Mouse (Mus musculus) midbrain, embryonic 15.5 days (tissue): Measurements from ENCODE around the gene Rev3l. TPM values are rescaled to one million over a fixed set of nuclear protein-coding genes. Genes with fewer than 3 reads are reported as not detected.

Experiments
- ATAC-seq: fragments of 200-750 bp; cut with Nextera tagmentation; replicated peaks from 2 replicates; pipeline ENCODE4 v1.8.0; 2017; ENCODE audit warnings: moderate TSS enrichment
- H3K27ac ChIP-seq: fragments of 300-500 bp; sonication (generic); 2 replicates; pipeline ENCODE4 v1.5.1; 2015; ENCODE audit warnings: mild to moderate bottlenecking, inconsistent platforms
- H3K27me3 ChIP-seq: fragments of 300-500 bp; sonication (generic); replicated peaks from 2 replicates; pipeline ENCODE4 v1.6.1; 2015; ENCODE audit warnings: inconsistent platforms
- H3K36me3 ChIP-seq: fragments of 300-500 bp; sonication (generic); replicated peaks from 2 replicates; pipeline ENCODE4 v1.6.1; 2015; ENCODE audit warnings: inconsistent platforms
- H3K4me1 ChIP-seq: fragments of 300-500 bp; sonication (generic); 2 replicates; pipeline ENCODE4 v1.6.1; 2015; ENCODE audit warnings: inconsistent platforms
- H3K4me2 ChIP-seq: fragments of 300-500 bp; sonication (generic); 2 replicates; pipeline ENCODE4 v1.6.1; 2015; ENCODE audit warnings: inconsistent platforms, mild to moderate bottlenecking, moderate library complexity
- H3K4me3 ChIP-seq: fragments of 300-500 bp; sonication (generic); 2 replicates; pipeline ENCODE4 v1.5.1; 2015; ENCODE audit warnings: mild to moderate bottlenecking, inconsistent platforms
- H3K9ac ChIP-seq: fragments of 300-500 bp; sonication (generic); 2 replicates; pipeline ENCODE4 v1.6.1; 2015; ENCODE audit warnings: mild to moderate bottlenecking, inconsistent platforms
- H3K9me3 ChIP-seq: fragments of 300-500 bp; sonication (generic); 2 replicates; pipeline ENCODE4 v1.6.1; 2016; ENCODE audit warnings: inconsistent platforms
- WGBS: fragments of 180-500 bp; shearing (Covaris S2); methylation state at CpG from one replicate; pipeline ENCODE4 v1.1.7; 2015; ENCODE audit warnings: mixed read lengths; 5-methylcytosine and 5-hydroxymethylcytosine counted together
- polyA plus RNA-seq: library from polyadenylated mRNA; unstranded; fragments of >200 nt; fragmentation: Nextera tagmentation; extraction: Ambion mirVana; gene quantifications from 2 replicates; pipeline ENCODE4 v1.2.1, GENCODE M21; 2015

The Rev3l gene
- polyA plus RNA-seq = 39.3 and 43.6 TPM in 2 replicates

DNA sequence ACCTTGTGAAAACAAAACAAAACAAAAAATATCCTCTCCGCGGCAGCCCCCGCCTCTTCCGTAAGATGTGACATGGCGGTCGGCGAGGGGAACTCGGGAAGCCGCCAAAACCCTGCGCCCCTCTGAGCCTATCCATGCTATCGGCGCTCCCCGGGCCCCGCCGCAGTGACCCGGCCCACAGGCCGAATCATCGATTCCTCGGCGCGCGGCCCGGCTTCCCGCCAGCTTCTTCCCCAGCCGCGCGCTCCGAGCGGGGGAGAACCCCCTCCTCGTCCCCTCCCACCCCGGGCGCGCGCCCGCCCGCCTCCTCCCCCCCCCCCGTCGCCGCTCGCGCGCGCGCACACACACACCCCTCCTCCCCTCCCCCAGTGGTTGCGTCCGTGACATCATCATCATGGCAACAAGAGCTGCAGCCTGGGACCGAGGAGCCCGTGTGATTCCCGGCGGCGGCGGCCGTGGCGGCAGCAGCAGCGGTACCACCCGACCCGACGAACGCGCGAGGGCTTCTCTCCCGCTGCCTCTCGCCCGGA, at the start of gene Rev3l:
Gene Rev3l (plus strand): TSS at position 383 of the 530 bp plus-strand sequence.
- WGBS = 0% methylated on average over 41 of the region's 64 CpGs
- peak within 1 kb of the TSS; percentile 89 for H3K4me3 ChIP-seq
- H3K9ac ChIP-seq = peak within 1 kb of the TSS; percentile 96
- H3K36me3 ChIP-seq = no peaks in the 10 kb centered on the region
- peak within 1 kb of the TSS; percentile 56 for H3K4me2 ChIP-seq
- no peaks in the 10 kb centered on the region for H3K9me3 ChIP-seq
- peak; percentile 84 for ATAC-seq
- H3K27ac ChIP-seq = peak within 1 kb of the TSS; percentile 100
- H3K4me1 ChIP-seq = peaks cover 18% of the 10 kb centered on the region
- H3K27me3 ChIP-seq = no peaks in the 10 kb centered on the region

DNA sequence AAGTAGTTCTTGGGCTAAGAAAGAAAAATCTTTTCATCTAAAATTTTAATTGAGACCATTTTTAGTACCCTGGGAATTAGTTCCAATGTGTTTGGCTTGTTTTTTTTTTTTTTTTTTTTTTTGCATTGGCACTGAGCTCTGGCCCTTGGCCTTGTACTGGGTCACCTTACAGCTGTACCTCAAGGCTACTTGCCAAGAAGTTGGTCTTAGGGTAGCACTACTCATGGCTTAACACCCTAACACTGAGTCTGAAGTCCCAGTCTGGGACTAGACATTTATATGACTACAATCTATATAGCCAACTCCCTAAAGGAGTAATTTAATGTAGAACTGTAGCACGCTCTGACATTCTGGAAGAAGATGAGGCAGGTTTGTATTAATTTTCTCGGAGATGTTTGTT, 49.4 kb upstream of the Rev3l start:
- no peak overlapping the region for H3K4me2 ChIP-seq
- no peaks in the 10 kb centered on the region for H3K9me3 ChIP-seq
- H3K36me3 ChIP-seq = no peaks in the 10 kb centered on the region
- 92% methylated on average over 2 of the region's 2 CpGs for WGBS
- no peak overlapping the region for H3K9ac ChIP-seq
- no peak overlapping the region for H3K4me3 ChIP-seq
- H3K27me3 ChIP-seq = no peaks in the 10 kb centered on the region
- H3K27ac ChIP-seq = no peak overlapping the region
- no peaks in the 10 kb centered on the region for H3K4me1 ChIP-seq
- ATAC-seq = no peak

DNA sequence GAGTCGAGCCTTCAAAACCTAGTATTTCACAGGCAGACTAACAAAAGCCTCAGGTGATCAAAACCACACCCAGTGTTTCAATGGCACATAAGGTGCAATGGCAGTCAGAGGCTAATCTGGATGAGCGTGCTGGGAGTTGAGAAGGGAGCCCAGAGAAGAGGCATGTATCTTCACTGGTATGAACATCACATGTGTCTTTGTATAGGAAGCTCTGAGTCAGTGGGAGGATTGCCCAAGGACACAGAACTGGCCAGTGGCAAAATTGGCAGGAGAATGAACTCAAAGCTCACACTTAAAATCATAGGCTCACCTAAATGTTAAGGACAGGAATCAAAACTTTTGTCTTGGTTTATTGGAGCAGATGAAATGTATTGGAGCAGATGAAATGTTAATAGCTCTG, 48.4 kb upstream of the Rev3l start:
- no peaks in the 10 kb centered on the region for H3K27me3 ChIP-seq
- no peak overlapping the region for H3K4me3 ChIP-seq
- ATAC-seq = no peak
- no peak overlapping the region for H3K4me2 ChIP-seq
- 89% methylated on average over 2 of the region's 2 CpGs for WGBS
- H3K36me3 ChIP-seq = no peaks in the 10 kb centered on the region
- no peak overlapping the region for H3K9ac ChIP-seq
- no peaks in the 10 kb centered on the region for H3K4me1 ChIP-seq
- no peak overlapping the region for H3K27ac ChIP-seq
- no peaks in the 10 kb centered on the region for H3K9me3 ChIP-seq

DNA sequence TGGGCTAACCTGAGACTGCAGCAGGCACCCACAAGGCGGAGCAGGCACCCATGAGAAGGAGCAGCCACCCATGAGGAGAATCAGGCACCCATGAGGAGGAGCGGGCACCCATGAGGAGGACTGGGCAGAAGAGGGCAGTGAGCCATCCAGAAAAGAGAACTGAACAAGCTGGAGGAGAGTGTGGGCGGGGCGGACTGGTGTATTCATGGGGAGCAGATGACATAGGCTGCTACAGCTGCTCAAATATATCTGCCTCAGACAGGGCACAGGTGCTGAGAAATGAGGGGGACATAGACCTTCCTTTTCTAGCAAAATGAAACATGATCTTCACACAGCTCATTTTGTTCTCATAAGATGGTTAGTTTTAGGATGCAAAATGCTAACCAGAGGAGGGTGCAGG, 45.1 kb upstream of the Rev3l start:
- H3K9me3 ChIP-seq = no peaks in the 10 kb centered on the region
- no peak overlapping the region for H3K9ac ChIP-seq
- no peak overlapping the region for H3K27ac ChIP-seq
- H3K36me3 ChIP-seq = no peaks in the 10 kb centered on the region
- no peaks in the 10 kb centered on the region for H3K27me3 ChIP-seq
- ATAC-seq = no peak
- WGBS = over 99% methylated on average over 4 of the region's 4 CpGs
- H3K4me3 ChIP-seq = no peak overlapping the region
- peaks cover 6% of the 10 kb centered on the region; the same call in 1 of the 2 replicates for H3K4me1 ChIP-seq
- H3K4me2 ChIP-seq = no peak overlapping the region

DNA sequence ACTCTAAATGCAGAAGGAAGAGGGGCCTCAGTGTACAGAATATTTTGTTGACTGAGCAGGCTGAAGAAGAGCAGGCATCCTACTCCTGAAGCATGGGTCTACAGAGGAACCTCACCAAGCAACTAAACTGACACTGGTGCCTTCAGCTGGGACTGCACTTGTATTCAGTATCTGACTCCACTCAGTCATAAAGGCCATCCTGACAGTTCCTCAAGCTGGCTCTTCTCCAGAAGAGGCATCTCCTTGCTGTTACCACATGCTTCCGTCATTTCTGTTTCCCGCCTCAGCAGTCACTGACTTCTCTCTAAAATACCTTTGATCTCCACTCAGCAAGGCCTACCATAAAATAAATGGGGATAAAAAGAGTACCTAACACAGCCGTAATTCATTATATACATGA, 44.1 kb upstream of the Rev3l start:
- Histone ChIP-seq H3K4me1 (peaks cover 7% of the 10 kb centered on the region; the same call in 1 of the 2 replicates), H3K27ac (no peak overlapping the region), H3K9ac (no peak overlapping the region), H3K4me3 (no peak overlapping the region), H3K27me3 (no peaks in the 10 kb centered on the region), H3K4me2 (no peak overlapping the region), H3K36me3 (no peaks in the 10 kb centered on the region), H3K9me3 (no peaks in the 10 kb centered on the region)
- WGBS = 79% methylated on average over 3 of the region's 3 CpGs
- ATAC-seq = no peak

DNA sequence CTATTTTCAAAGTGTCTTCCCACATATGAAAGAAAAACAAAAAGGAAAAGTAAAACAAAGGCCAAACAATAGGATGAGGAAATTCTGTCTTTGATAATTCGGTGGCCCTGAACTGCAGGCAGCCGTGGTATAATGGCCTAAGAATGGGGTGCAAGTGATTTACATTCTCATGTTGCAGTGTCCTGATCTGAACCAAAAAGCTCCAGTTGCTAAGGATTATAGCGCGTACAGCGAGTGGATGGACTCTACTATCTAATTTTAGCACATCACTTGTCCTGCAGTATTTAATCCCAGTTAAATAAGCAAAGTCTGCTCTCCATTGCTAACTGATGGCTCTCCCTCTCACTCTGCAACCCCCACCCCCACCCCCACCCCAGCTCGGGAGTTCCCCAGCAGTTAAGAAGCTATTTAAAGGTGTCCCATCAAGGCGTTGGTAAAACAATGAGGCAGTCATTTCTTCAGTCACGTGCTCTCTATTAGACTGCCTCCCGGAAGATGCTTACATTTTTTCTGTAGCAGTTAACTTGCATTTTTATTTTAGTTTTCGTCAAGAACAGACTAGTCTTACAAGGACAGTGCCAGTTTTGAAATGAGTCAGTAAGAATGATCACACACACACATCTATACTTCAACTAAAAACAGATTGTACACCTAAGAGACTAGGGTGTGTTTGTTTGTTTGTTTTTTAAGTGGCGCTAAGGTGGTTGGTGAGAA, 40.4 kb upstream of the Rev3l start:
- 40% methylated on average over 11 of the region's 11 CpGs for WGBS
- H3K27ac ChIP-seq = no peak overlapping the region
- H3K9me3 ChIP-seq = no peaks in the 10 kb centered on the region
- no peaks in the 10 kb centered on the region for H3K27me3 ChIP-seq
- no peak overlapping the region for H3K4me2 ChIP-seq
- H3K4me1 ChIP-seq = peaks cover 7% of the 10 kb centered on the region; the same call in 1 of the 2 replicates
- H3K36me3 ChIP-seq = no peaks in the 10 kb centered on the region
- no peak for ATAC-seq
- no peak overlapping the region for H3K4me3 ChIP-seq
- H3K9ac ChIP-seq = no peak overlapping the region

DNA sequence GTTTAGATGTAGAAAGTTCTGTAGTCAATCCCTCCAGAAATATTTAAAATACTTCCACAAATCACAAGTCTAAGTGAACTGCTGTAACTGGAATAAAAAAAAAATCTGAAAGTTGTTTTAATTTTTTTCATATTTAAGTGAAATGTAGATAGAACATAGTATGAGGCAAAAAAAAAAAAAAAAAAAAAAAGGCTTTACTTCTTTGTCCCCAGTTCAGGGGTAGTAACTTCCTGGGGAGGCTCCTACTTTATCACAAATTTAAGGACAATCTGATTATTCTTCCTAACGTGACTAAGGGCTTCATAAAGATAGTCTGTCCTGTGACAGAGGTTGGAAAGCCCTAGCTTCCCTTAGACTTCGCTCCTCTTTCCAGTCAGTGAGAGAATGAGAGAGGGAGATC, 39.8 kb upstream of the Rev3l start:
- Histone ChIP-seq H3K36me3 (no peaks in the 10 kb centered on the region), H3K4me3 (no peak overlapping the region), H3K9me3 (no peaks in the 10 kb centered on the region), H3K27ac (no peak overlapping the region), H3K4me2 (no peak overlapping the region), H3K4me1 (peaks cover 7% of the 10 kb centered on the region; the same call in 1 of the 2 replicates), H3K27me3 (no peaks in the 10 kb centered on the region), H3K9ac (no peak overlapping the region)
- no peak for ATAC-seq
- WGBS = 79% methylated on average over 2 of the region's 2 CpGs

DNA sequence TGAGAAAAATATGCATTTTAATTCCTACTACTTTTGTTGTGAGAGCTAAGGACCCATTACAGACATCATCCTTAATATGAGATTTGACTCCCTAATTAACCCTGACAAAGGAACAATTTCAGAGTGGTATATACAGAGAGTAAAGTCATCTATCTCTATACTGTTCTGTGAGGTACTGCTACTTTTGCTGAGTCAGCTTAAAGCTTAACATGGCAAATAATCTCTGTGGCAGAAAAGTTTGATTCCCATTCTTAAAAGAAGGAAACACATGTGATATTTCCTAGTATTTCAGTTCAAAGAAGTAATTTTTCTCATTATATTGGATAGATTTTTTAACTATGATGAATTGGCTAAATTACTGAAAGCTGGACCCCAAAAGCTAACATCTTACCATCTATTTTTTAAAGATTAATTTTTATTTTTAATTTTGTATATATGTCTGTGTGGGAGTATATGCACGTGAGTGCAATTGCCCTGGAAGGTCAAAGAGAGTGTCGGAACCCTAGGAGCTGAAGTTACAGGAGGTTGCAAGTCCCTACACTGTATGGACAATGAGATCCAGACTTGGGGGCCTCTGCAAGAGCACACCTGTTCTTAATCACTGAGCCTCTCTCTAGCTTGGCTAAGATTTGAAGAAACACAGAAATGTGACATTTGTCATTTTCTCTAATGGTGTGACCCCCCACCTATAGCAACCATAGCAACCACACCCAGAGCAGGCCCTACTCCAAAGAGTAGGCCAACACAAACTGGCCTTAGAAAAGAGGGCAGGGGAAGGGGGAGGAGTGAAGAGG, 24.0 kb upstream of the Rev3l start:
- 92% methylated on average over 2 of the region's 2 CpGs for WGBS
- H3K27me3 ChIP-seq = no peaks in the 10 kb centered on the region
- H3K4me1 ChIP-seq = no peaks in the 10 kb centered on the region
- no peak overlapping the region for H3K4me2 ChIP-seq
- ATAC-seq = no peak
- H3K27ac ChIP-seq = no peak overlapping the region
- no peaks in the 10 kb centered on the region; the same call in 1 of the 2 replicates for H3K36me3 ChIP-seq
- no peak overlapping the region for H3K4me3 ChIP-seq
- no peak overlapping the region for H3K9ac ChIP-seq
- no peaks in the 10 kb centered on the region for H3K9me3 ChIP-seq

DNA sequence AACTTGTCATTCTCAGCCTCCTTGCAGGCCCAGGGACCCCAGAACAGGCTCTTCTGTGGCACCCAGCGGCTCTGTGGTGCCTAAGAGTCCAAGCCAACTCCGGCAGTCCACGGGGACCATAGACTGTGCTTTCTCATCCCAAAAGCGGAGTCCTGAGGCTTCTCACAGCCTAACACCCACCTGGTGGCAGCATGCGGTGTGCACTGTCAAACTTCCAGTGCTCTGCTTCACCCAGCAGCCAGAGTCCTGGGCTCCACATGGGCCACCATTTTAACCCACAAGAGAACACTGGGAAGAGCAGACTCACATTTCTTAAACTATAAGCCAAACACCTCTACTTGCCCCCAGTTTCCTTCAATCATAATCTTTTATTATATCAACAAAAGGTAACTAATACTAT, 15.0 kb upstream of the Rev3l start:
- Histone ChIP-seq H3K9ac (no peak overlapping the region), H3K27me3 (no peaks in the 10 kb centered on the region), H3K9me3 (no peaks in the 10 kb centered on the region), H3K4me2 (no peak overlapping the region), H3K27ac (no peak overlapping the region), H3K36me3 (no peaks in the 10 kb centered on the region), H3K4me3 (no peak overlapping the region), H3K4me1 (no peaks in the 10 kb centered on the region)
- WGBS = 79% methylated on average over 5 of the region's 5 CpGs
- no peak for ATAC-seq

DNA sequence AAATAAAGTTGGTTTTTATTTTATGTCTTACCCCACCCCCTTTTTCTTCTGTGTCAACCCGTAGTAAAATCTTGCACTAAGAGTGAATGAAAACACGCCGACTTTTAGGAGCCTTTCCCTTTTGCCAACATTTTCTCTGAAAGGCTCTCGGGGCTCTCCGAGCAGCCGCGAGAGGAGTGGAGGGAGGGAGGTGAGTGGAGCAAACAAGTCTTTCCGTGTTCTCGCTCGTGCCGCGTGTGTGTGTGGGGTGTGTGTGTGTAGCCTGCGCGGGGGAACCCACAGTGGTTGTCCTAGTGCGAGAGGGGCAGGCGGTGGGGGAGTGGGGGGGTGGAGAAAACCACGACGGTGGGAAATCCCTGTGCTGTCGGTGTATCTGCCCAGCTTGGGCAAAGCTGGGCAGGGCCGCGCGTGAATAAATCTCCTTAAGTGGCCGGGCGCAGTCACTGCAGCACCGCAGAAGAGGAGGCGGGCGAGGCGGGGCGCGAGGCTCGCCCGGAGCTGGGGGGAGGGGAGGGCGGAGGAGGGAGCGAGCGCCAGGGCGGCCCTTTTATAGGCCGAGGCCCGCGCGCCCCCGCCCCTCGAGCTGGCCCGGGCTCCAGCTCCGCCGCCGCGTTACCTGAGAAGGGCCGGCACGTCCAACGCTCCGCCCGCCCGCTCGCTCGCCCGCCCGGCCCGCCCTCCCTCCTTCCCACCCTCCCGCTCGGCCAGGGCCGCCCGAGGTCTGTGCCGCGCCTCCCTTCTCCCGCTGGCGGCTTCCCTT, 762 bp upstream of the Rev3l start:
- WGBS = 1% methylated on average over 53 of the region's 66 CpGs
- Histone ChIP-seq H3K9ac (peak overlapping the region; percentile 96), H3K4me2 (peak overlapping the region; percentile 56), H3K27ac (peak overlapping the region; percentile 100), H3K36me3 (no peaks in the 10 kb centered on the region), H3K4me1 (peaks cover 17% of the 10 kb centered on the region), H3K4me3 (peak overlapping the region; percentile 89), H3K9me3 (no peaks in the 10 kb centered on the region), H3K27me3 (no peaks in the 10 kb centered on the region)
- peak; percentile 93 for ATAC-seq

DNA sequence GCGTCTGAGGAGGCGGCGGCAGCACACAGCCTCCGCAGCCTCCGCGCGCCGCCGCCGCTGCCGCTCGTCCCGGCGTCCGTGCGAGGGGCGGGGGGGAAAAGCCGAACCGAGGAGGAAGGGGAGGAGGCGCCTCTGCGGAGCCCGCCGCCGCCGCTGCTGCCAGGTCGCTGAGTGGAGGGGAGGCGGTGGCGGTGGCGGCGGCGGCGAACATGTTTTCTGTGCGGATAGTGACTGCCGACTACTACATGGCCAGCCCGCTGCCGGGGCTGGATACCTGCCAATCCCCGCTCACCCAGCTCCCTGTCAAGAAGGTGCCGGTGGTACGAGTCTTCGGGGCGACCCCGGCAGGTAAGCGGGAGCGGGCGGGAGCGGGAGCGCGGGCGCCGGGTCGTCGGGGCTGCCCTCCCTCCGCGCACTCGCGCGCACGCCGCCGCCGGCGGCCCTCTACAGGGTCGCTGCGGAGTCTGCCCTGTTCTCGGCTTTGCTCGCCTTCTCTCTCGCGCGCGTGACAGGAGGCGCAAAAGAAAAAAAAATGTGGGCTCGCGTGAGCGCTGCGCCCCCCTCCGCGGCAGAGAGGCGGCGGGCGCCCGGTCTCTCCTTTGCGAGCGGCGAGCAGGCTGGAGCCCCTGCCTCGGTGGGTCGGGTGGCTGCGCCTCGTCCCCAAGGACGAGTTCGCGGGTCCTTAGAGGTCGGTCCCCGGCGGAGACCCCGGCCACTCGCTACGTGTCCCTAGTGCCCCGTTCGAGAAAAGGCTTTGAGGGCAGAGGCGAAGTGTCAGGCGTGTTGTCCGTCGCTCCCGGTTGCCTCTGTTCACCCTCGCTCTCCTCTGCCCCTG, 565 bp downstream of the Rev3l start:
- ATAC-seq = peak; percentile 67
- Histone ChIP-seq H3K4me2 (peak overlapping the region; percentile 52), H3K4me1 (peaks cover 18% of the 10 kb centered on the region), H3K9me3 (no peaks in the 10 kb centered on the region), H3K9ac (peak overlapping the region; percentile 96), H3K27me3 (no peaks in the 10 kb centered on the region), H3K4me3 (peak overlapping the region; percentile 89), H3K36me3 (no peaks in the 10 kb centered on the region), H3K27ac (peak overlapping the region; percentile 100)
- 1% methylated on average over 66 of the region's 105 CpGs for WGBS
